Mouse (Mus musculus) right cerebral cortex, postnatal 4 days (tissue): ENCODE measurements around the gene Sh3rf1.

Experiments used
- DNase-seq: peaks from one replicate; pipeline ENCODE4 v3.0.0-alpha.2; 2022

Sh3rf1 gene

DNA sequence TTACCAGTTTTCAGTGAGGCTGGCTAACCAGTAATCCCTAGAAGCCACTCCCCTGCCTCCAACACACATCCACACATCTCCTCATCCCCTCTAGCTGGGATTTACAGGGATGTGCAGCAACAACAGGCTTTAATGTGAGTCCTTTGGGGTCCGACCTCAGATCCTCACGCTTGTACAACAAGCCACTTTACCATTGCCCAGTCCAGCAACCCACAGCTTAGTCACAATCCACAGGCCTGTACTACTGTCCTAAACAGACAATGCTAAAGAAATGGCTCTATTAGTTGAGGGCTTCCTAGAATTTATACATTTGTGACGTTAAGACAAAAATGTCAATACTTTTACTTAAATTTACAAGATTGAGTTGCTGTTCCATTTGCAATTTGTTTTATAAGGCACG, 71.4 kb downstream of the Sh3rf1 start:
- DNase-seq = no peak

DNA sequence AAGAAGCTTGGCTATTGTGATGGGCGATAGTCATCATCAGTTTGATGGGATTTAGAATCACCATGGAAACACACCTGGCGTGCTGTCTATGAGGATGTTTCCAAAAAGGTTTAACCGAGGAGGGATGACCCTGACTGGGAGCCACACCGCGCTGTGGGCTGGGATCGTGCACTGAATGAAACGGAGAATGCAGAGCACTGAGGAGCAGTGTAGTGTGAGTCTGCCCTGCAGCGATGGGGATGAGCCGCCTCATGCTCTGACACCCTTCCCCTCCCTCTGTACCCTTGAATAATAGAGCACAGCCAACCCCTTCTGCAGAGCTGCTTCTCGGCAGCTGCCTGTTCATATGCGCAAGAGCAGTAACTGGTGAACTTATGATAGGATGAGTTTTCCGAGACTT, 71.8 kb downstream of the Sh3rf1 start:
- DNase-seq = no peak

DNA sequence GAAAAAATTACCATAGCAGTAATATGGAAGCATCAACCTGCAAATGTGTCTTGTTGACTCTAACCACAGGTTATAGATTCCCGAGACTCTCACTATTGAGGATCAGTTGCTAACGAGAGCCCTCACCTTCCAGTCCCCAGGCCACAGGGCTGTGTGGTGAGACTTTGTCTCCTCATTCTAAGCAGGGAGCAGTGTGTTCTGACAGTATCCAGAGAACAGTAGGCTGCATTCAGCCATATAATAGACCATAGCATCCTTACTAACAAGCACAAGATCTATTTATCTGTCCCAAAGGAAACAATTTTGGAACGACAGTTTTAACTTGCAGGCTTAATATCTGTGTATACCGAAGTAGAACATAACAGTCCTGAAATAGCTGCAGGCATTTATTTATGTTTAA, 75.2 kb downstream of the Sh3rf1 start:
- no peak for DNase-seq

DNA sequence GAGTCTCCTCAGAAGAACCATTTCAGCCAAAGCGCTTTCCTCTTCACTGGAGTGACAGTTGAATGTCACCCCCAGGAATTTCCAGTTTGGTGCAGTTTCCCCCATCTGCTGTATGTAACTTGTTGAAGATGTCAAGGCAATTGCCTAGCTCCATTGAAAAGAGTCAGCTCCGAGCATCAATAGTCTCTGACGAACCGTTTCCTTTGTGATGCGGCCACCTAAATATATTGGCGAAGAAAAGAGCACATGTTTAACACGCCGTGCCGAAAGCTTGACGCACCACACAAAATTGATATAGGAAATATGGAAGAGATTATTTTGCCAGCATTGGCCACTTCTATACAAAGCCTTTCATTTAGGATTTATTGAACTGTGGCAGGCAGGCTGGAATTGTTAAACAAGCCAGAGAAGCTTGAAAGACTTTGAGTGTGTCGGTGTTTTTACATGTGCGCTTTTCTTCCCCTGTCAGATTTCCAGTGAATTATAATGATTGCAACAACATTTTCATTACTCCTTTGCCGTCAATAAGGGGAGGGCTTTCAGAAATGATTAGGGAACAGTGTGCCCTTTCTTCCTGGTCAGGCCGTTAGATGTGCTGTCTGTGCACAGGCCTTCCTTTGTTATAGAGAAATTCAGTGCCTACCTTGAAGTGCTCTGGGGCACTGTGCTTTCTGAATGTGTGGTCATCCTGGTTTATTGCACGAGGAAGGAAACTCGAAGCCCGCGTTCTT, 77.8 kb downstream of the Sh3rf1 start:
- no peak for DNase-seq

DNA sequence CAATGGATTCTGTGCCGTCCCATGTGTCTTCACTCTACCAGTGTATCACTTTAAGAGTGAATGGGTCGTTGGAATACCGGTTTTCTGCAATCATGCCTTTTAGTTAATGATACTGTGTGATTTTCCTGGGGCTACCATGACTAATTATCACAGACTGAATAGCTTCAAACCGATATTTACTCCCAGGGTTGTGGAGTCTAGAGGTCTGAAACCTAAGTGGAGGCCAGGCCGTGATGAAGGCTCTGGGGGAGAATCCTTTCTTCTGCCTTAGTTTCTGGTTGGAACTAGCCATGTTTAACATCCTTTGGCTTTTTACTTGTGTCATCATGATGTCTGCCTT, 78.3 kb downstream of the Sh3rf1 start:
- DNase-seq = no peak

DNA sequence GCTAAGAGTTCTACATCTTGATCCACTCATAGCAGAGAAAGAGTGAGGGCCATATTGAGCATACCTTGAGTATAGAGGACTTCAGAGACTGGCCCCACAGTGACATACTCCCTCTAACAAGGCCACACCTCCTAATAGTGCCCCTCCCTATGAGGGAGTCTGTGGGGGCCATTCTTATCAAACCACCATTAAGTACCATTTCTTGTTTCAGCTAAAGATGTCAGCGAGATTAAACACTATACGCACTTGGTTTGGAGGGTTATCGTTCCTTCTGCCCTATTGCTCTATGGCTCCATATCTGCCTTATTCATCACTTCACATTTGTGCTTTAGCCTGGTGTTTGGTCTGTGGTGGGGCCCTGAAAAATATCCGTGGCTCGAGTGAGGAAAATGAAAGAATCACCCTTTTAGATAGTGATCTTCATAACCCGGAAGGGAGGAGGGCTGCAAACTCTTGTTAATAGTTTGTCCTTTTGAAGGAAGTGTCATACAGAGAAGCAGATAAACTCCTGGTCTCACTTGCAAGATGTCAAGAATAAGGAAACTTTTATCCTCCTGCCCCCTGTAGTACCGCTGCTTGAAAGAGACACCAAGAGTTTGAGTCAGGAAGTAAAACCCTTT, 81.9 kb downstream of the Sh3rf1 start:
- no peak for DNase-seq

DNA sequence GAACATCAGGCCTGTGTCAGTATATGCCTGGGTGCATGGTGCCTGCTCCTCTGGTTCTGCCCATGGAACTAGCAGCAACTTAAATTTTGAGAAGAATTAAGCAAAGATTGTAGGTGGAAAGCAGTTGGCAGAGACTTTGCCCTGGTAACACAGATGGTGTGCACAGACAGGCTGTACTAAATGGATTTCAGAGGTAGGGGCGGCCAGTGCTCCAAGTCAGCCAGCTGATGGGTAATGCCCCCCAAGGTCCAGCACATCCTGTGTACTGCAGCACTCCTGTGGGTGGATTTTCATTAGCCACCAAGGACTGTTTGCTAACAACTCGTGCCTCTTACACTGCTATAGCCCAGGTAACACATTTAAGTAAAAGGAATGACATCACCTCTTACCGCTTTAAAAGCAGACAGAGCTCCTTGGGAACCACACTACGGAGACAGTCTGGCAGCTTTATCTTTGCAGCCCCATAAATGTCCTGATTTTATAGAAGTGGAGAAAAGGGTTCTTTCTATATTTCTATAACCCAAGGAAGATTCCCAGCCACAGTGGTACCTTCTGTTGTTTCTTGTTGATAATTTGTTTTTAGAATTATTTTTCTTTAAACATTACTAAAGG, 82.9 kb downstream of the Sh3rf1 start:
- no peak for DNase-seq

DNA sequence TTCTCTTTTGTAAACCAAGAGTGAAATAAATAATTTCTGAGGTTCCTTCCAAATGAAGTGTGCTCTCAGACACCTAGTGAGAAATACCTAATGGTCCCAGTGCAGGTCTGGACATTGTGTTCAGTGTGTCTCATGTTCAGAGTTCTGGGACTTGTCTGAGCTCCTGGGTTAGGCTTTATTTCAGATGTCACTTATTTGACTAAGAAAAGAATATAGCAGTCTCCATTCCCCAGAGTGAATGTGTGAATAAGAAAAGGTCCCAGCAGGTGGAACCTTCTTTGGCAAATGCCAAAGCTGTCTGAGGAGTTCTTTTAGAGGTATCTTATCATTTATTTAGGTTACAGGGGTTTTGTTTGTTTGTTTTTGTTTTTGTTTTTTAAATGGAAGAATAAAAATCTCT, 85.2 kb downstream of the Sh3rf1 start:
- no peak for DNase-seq

DNA sequence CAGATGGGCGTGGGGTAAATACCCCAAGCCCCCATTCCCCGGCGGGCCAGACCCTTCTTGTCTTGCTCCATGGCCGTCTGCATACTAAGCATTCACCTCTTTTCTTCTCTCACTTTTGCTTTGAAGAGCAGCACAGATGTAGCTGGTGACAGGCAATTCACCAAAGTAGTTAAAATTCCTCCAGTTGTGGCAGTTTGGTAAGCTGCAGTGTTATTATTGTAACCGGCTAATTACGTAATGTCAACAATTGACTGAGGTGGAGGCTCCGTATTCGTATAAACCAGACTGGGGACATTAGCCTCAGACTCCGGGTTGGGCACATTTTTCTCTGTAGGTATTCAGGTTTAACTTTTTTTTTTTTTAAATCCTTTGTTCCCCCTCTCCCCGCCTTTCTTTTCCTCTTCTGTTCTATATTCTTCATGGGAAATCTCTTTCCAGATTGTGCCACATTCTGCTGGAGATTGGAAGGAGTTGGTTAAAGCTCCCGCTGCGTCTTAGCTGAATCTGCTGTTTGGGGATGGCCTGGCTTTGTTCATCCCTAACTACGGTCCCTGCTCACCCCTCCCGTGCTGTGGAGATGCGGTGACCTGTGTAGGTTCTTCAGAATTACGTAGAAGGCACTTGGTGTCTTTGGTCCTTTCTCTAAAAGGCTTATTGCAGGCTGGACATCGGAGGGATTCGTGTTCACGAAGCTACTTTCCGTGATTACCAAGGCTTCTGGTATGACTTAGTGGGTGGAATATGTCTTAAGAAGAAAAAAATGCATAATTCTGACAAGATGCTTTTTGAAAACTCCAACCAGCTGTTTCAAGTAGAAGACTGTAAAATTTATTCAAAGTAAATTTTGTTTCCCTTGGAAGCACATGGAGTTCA, 86.1 kb downstream of the Sh3rf1 start:
- DNase-seq = no peak

DNA sequence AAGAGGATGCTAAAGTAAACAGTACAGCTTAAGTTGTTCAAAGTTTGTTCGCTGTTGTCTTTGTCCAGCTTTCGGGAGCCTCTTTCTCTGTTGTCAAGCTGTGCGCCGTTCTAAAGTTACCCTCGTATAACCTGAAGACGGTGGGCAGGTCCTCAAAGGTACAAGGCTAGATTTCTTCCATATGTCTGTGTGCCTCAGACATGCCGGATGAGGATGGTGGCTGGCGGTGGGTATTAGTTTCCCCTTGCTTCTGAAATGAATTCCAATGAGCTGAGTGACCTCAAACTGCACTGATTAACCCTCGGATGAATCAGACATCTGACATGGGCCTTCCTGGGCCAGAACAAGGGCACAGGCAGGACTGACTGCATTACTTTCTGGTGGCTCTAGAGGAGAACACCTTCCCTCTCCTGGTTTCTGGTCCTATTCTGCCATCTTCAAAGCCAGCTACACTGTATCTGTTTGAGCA, 86.8 kb downstream of the Sh3rf1 start:
- no peak for DNase-seq

DNA sequence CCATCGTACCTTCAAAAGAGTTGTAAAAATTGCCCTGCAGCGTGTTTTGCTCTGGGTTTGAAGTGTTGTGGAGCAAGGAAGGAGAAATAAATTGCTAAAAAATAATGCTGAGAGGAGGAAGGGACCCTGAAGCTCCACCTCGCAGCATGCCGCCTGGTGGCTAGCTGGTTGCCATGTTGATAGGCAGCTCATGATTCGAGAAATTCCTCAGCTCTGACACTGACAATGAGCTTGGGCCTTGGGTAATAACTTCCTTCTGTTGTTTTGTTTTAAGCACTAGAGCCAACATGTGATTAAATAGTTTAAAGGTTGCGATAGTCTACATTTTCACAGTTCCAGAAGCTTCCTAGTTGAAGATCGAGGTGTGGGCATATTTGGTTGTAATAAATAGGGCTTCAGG, 89.3 kb downstream of the Sh3rf1 start:
- no peak for DNase-seq

DNA sequence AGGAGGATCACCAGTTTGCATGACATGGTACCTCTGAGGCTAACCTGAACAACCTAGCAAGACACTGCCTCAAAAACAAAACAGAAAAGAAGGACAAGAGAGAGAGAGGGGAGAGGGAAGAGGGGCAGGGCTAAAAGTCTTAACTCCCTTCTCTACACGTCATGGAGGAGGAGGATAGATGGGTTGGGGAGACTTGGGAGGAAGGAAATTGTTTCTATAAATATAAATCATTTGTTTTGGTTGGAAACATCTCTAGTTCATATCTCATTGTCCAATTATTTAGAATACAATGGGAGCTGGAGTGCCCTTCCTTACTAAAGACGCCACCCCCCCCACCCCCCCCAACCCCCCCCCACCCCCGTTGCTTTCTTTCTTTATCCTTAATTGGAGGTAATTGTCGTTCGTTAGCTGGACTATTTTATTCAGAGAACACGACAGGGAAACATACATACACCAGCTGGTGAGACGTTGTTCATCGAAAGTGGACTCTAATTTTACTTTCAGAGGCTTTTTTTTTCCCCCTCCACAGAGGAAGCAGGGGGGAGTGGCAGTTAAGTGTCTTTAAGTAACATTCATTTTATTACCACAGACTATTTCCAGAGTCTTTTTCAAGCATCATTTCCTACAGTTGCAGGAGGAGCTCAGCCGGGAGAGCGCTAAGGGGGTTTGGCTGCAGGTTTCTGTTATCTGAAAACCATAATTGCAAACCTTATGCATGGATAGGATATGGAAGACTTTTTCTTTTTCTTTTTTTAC, 92.5 kb downstream of the Sh3rf1 start:
- no peak for DNase-seq

DNA sequence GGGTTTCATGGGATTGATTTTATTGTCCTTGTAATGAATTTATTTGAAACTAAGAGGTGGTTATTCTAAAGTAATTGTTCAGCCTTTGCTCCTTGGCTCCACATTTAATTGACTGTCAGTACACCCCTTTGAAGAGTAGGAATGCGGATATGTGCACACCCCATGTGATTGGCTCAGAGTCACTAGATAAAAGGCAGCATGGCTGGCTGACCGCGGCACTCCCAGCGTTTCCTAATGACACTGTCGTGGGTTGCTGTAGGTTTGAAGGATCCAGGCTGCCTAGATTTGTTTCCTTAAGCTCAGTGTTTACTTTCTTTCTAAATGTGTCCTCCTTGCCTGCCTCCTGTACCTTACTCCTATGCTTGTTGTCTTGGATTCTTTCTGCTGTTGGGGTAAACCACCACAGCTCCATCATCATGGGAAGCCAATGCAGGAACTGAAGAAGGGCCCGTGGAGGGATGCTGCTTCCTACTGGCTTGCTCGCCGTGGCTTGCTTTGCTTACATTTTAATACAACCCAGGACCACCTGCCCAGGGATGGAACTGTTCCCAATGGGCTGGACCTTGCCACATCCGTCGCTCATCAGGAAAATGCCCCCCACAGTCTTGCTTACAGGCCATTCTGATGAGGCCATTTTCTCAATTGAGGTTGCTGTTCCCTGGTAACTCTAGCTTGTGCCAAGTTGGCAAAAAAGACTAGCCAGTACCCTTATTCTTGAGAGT, 93.3 kb downstream of the Sh3rf1 start:
- no peak for DNase-seq

DNA sequence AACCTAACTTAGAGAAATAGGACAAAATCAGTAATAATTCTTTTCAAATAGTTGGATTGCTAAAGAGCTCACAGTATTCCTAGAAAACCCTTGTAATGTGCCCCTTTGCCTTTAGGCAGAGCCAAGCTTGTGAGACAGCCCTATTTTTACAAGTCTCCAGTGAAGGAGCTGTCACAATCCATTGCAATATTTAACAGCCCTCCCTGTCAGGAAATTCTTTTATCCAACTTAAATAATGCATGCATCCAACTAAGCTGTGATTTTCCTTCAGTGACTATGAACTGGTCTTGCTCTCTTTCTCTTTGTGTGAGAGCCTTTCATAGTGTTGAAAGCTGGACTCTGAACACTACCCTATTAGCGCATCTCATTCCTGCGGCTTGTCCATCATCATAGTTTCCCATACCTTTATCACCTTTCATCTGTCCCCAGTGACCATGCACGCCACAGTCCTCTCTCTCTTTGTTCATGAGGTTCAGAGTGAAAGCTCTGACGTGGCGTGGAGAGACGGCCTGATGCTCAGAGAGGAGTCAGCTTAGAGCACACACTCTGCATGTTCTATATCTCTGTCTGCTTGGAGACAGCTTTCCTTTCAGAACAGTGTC, 94.0 kb downstream of the Sh3rf1 start:
- no peak for DNase-seq

DNA sequence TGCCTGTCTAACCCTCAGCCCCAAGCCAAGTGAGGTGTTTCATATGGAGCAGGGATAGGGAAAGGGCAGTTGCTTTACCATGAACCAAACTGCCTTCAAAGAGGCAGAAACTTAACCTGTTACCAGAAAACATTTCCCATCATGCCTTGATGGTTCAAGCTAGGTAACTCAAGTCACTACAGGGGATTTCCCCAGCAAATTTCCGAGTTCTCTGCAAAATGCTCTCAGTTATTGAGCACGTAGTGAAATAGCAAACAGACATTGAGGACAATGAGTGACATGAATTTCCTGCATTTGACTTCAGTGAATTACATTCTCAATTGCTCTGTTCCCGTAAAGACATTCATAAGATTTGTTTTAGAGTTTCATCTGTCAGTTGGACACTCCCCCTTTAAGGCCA, 97.5 kb downstream of the Sh3rf1 start:
- no peak for DNase-seq

DNA sequence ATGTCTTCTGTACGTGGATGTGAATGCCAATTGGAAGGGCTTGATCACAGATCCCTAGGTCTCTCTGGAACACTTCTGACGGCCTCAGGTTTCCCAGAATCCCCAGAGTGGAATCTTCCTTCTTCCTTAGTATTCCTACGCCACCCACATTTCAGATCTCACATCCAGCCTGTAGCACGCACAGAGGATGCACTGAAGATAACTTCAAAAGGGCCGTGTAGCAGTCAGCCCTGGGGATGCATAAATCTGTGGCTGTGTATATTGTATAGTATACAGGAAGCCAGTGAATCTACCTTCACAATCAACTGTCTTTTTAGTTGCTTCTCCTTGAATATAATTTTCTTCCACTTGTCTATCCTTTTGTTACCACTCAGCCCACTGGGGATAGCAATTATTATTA, 98.1 kb downstream of the Sh3rf1 start:
- DNase-seq = no peak

DNA sequence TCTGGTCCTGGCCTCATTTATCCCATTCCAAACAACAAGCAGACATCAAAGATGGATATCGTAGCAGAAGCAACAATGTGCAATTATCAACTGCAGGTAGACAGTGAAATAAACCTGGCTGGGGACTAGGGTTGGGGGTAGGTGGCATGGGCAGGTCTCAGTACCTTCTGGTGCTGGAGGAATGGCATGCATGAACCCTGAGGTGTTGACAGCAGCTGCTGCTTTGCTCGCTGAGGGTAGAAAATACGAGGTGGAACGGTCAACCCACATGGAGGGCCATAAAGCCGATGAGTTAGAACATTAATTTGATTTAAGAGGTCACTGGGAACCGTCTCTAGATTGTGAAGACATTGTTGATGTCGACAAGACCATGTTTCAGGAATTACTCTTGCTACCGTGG, 98.8 kb downstream of the Sh3rf1 start:
- DNase-seq = no peak

DNA sequence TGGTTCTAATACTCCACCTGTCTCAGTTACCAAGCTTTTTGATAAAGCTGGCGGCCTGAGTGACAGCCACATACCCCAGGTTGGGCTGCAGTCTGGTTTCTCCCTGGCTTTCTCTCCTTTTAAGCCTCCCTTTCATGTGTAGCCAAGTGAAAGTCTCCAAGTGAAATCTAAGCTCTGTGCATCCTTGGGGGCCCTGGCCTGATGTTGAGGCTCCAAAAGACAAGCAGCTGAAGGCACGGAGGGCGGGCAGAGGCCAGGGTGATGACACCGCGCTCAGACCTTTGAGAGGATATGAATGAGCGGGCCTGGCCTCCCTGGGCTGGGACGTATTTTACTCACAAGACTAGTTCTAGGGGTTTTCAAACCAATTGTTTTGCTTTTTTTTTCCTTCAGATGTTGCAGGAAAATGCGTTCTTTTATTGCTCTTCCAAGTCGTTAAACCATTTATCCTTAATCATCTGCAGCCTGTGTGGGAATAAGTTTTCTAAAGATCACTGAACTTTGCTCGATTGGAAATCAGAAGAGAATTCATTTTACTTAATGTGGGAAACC, 100.8 kb downstream of the Sh3rf1 start:
- no peak for DNase-seq

DNA sequence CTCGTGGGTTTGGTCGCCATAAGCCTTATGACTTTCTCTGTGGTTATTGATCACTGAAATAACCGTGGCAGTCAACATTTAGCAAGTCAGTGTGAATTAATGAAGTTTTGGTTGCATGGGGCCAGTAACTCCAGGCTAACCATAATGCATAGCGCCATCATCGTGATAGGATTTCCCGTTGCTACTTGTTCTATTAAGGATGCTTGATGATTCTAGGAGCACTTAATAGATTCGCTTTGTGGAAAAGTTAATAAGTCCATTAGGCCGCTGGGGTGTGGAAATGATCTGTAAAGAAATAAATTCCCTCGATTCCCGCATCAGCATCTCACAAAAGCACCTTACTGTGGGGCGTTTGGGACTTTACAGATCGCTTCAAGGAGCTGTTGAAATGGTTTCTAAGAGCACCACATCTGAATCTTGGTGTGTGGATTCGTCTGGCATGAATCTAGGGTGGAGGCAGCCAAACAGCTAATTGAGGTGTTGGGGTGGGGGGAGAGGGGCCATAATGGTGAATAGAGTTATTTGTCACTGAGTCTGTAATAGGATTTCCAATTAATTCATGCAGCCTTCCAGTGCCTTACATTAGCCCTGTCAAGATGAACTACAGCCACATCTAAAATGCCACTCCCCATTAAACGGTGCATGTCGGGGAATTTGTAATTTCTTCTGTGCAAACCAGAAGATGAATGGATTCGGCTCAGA, 101.5 kb downstream of the Sh3rf1 start:
- no peak for DNase-seq

DNA sequence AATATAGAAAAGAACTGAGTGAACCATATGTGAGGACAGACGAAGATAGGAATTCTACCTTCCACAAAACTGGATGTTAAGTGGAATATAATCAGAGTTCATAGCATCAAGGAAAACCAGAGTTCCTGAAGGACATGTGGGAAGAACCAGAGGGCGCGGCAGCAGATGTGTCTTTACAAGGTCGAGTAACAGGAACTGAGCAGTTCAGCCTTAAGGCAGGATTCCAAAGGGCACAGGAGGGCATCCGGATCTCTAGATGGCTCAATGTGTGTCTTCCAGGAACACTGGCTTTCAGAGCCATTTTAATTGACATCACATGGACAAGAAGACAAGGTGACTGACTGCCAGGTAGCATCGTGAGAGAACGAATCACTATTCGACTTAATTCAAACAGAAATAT, 102.6 kb downstream of the Sh3rf1 start:
- no peak for DNase-seq

DNA sequence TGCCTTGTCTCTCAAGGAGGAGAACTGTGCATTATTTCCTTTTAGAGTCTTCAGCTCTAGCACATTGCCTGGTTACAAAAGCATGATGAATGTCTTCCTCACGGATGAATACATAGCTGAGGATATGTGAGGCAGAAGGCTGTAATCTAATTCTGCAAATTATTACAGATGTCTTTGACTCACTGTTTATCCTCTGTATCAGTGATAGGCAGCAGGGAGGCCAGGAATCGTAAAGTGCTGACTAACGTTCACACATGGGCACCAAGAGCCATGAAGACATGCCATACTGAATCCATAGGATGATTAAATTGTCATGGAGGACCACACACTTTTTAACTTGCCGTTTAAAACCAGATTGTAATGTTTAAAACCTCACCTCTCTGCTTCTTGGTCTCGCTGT, 103.7 kb downstream of the Sh3rf1 start:
- no peak for DNase-seq
